Mouse (Mus musculus) embryo, embryonic 11.5 days (tissue): Measurements from ENCODE around the gene Sycp3.
"Not testable (repeated sequence)": the region's sequence is repeated elsewhere in the genome, so short reads cannot be mapped to it uniquely, and the experiment has no call there.

Experiments used
- DNase-seq: peaks from one replicate; pipeline ENCODE4 v3.0.0-alpha.2; 2012; ENCODE audit warnings: low read depth, low spot score

Sycp3 gene

GRCm38 (mm10) chr10:88501370-88501769 lies 42.0 kb downstream of the Sycp3 start:
- no peak for DNase-seq

GRCm38 (mm10) chr10:88501886-88502765 lies 42.8 kb downstream of the Sycp3 start:
- no peak for DNase-seq

- no peak for DNase-seq
Observed at GRCm38 (mm10) chr10:88502919-88503318, 43.5 kb downstream of the Sycp3 start.

DNA sequence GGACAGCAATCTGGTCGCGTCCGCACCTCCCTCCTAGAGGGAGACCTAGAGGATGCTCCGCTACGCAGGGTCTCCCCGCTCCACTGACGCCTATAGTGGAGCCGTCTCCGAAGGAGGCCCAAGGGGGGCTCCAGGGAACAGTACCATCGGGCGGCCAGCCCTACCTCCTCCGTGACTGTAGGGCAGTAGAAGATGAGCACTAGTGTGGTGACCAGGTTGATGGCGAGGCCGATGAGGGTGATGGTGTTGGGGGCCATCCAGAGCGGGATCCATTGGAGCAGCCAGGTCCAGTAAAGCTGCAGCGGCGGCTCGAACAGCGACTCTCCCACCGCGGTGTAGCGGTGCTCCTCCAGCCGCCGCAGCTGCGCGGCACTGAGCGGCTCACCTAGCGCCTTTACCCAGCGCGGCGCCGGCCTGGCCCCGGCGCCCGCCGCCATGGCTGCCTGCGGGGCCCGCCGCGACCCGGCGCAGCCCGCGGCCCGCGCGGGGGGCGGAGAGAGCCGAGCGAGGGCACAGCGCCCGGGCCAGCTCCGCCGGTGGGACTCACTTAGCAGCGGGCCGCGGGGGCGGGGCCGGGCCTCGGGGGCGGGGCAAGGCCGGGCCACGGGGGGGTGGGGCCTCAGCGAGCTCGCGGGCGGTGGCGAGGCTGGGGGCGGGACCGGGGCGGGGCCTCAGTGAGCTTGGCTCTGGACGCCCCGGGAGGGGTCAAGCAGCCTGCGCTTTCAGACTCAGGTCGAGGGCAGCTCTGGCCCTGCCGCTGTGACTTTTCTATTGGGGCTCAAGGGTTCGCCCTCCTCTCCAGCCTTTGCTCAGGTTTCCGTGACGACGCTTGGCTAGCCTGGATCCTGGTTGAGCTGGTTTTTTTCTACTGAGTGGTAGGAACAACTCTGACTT lies 44.3 kb downstream of the Sycp3 start, which contains the start of gene Chpt1:
Gene Chpt1, minus strand, starts transcription at position 653 of the 894 bp plus-strand sequence.
- DNase-seq, result peak; percentile 69

- no peak for DNase-seq
Observed at GRCm38 (mm10) chr10:88504481-88504880, 45.1 kb downstream of the Sycp3 start.

GRCm38 (mm10) chr10:88505256-88505655 lies 45.9 kb downstream of the Sycp3 start:
- DNase-seq, result no peak

- no peak for DNase-seq
Observed at GRCm38 (mm10) chr10:88507691-88508143, 48.3 kb downstream of the Sycp3 start.

DNA sequence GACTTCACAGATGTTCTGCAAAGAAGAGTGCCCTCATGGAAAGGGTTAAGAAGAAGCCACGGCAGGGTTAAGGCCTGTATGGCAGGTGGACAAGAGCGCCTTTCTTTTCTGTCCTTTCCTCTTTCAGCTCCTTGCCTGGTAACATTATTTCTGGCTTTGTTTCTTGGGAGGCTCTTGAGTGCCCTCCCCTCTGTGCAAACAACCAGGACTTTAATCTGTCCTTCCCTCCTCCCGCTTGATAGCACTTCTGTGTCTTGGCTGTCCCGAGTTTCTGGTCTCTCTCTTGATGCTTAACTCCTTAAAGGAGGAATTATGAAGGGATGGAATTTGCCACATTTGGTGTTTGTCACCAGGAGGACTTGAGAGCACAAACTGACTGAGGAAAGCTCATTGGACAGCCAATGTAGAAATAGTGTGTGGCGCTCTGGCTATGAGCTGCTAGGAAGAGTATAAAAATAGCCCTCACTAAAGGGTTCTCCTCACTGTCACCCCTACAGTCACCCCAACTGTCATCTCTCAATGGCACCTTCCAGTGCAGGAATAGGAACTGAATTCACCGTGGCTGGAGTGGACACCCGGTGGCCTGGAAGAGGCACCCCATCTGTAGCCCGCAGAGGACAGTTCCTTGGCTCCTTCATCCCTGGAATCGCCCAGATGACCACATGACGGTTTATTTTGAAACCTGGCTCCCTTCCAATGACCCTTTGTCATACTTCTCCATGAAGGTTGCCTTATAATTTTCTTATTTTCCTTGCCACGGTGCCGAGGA lies 51.3 kb downstream of the Sycp3 start:
- no peak for DNase-seq

DNA sequence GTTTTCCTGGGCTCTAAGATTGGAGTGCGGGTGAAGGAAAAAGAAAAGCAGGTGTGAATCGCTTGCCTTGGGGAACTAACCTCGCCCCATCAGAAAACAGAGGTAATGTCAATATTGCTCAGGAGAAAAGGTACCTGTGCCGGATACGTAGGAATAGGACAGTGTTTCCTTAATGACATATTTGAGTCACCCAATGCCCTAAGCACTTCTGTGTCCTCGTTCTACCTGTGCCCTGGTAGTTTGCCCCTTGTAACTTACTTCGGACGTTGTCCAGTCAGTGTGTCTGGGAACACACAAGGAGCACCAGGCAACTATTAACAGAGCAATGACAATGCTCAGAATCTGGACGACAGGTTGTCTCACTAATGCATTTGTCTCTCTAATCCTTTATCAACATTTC lies 52.0 kb downstream of the Sycp3 start:
- DNase-seq, result no peak

- DNase-seq, result no peak
Observed at GRCm38 (mm10) chr10:88513574-88514135, 54.3 kb downstream of the Sycp3 start.

- DNase-seq, result no peak
Observed at GRCm38 (mm10) chr10:88514495-88514894, 55.1 kb downstream of the Sycp3 start.

DNA sequence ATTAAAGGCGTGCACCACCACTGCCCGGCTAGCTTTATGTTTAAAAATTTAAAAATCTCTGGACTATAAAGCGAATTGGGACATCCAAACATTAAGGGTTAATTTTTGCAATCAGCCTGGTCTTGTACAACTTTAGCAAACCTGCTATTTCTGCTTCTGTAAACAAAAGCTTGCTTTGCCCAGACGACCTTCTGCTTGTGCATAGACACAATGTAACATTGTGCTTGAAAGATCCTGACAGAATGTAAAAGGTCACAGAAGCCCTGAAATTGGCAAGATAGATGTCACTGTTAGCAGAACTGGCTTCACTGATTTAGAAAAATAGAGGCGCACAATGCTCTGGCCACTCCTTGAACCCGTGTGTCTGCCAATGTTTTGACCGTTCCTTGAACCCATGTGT lies 55.7 kb downstream of the Sycp3 start:
- DNase-seq, result not testable (repeated sequence)

- DNase-seq, result no peak
Observed at GRCm38 (mm10) chr10:88522795-88523194, 63.4 kb downstream of the Sycp3 start.
